Mouse (Mus musculus): ENCODE measurements at regions not wholly inside any gene's neighbourhood (a gene's known extent, or its start where the extent isn't known, plus 50 kb on each side); places are given as distances from the start of the nearest gene placed in this dataset.

GRCm38 (mm10) chr2:51268532-51268931 lies 119.6 kb upstream of the Rnd3 start:
- Histone ChIP-seq H3K36me3 (ENCODE audit: insufficient read depth, low read length) (no peaks in the 10 kb centered on the region), H3K4me2 (ENCODE audit: low read length) (no peak overlapping the region), H3K9ac (ENCODE audit: low read depth, low read length) (no peak overlapping the region), H3K27ac (no peak overlapping the region), H3K4me3 (replicated peaks; ENCODE audit: low read depth, low read length) (no peak overlapping the region), H3K4me1 (replicated peaks; ENCODE audit: insufficient read depth, low read length) (no peaks in the 10 kb centered on the region), H3K9me3 (replicated peaks; ENCODE audit: low read length) (no peaks in the 10 kb centered on the region), H3K27me3 (ENCODE audit: insufficient read depth, low read length) (no peaks in the 10 kb centered on the region)
- DNase-seq (ENCODE audit: low spot score): peak; percentile 64
- WGBS: 58% methylated on average over 2 of the region's 2 CpGs
- ATAC-seq (replicated peaks; ENCODE audit: low FRiP score, low read depth): peak; percentile 43; the same call in 1 of the 2 replicates
- TF ChIP-seq CTCF (IDR thresholded peaks at IDR 0.05; ENCODE audit: low read depth): peak; percentile 73

GRCm38 (mm10) chr2:51267662-51268061 lies 118.8 kb upstream of the Rnd3 start:
- no peak overlapping the region for H3K4me2 ChIP-seq (ENCODE audit: low read length)

GRCm38 (mm10) chr2:51262506-51262905 lies 113.6 kb upstream of the Rnd3 start:
- no peaks in the 10 kb centered on the region for H3K9me3 ChIP-seq (replicated peaks; ENCODE audit: low read length)
- 78% methylated on average over 1 of the region's 1 CpGs for WGBS
- no peak overlapping the region for H3K4me3 ChIP-seq (replicated peaks; ENCODE audit: low read depth, low read length)
- DNase-seq (ENCODE audit: low spot score): no peak
- H3K9ac ChIP-seq (ENCODE audit: low read depth, low read length): no peak overlapping the region
- no peak for ATAC-seq (replicated peaks; ENCODE audit: low FRiP score, low read depth)
- no peaks in the 10 kb centered on the region for H3K36me3 ChIP-seq (ENCODE audit: insufficient read depth, low read length)
- no peak for TF ChIP-seq CTCF (IDR thresholded peaks at IDR 0.05; ENCODE audit: low read depth)
- no peak overlapping the region for H3K4me2 ChIP-seq (ENCODE audit: low read length)
- H3K27me3 ChIP-seq (ENCODE audit: insufficient read depth, low read length): no peaks in the 10 kb centered on the region
- no peak overlapping the region for H3K27ac ChIP-seq
- no peaks in the 10 kb centered on the region for H3K4me1 ChIP-seq (replicated peaks; ENCODE audit: insufficient read depth, low read length)

More at GRCm38 (mm10) chr2:51267662-51268061, 118.8 kb upstream of the Rnd3 start:
- Histone ChIP-seq H3K27ac (no peak overlapping the region), H3K4me3 (replicated peaks; ENCODE audit: low read depth, low read length) (no peak overlapping the region), H3K9me3 (replicated peaks; ENCODE audit: low read length) (no peaks in the 10 kb centered on the region), H3K4me1 (replicated peaks; ENCODE audit: insufficient read depth, low read length) (no peaks in the 10 kb centered on the region), H3K36me3 (ENCODE audit: insufficient read depth, low read length) (no peaks in the 10 kb centered on the region), H3K27me3 (ENCODE audit: insufficient read depth, low read length) (no peaks in the 10 kb centered on the region), H3K9ac (ENCODE audit: low read depth, low read length) (no peak overlapping the region)
- DNase-seq (ENCODE audit: low spot score) (no peak), ATAC-seq (replicated peaks; ENCODE audit: low FRiP score, low read depth) (no peak)
- no peak for TF ChIP-seq CTCF (IDR thresholded peaks at IDR 0.05; ENCODE audit: low read depth)
- 36% methylated on average over 5 of the region's 5 CpGs for WGBS

- H3K4me2 ChIP-seq (ENCODE audit: low read length): no peak overlapping the region
- WGBS: 72% methylated on average over 6 of the region's 6 CpGs
- TF ChIP-seq CTCF (IDR thresholded peaks at IDR 0.05; ENCODE audit: low read depth): no peak
- H3K9ac ChIP-seq (ENCODE audit: low read depth, low read length): no peak overlapping the region
- no peak for DNase-seq (ENCODE audit: low spot score)
- no peaks in the 10 kb centered on the region for H3K27me3 ChIP-seq (ENCODE audit: insufficient read depth, low read length)
- H3K36me3 ChIP-seq (ENCODE audit: insufficient read depth, low read length): no peaks in the 10 kb centered on the region
- no peaks in the 10 kb centered on the region for H3K9me3 ChIP-seq (replicated peaks; ENCODE audit: low read length)
- no peak for ATAC-seq (replicated peaks; ENCODE audit: low FRiP score, low read depth)
- no peak overlapping the region for H3K27ac ChIP-seq
- no peaks in the 10 kb centered on the region for H3K4me1 ChIP-seq (replicated peaks; ENCODE audit: insufficient read depth, low read length)
- no peak overlapping the region for H3K4me3 ChIP-seq (replicated peaks; ENCODE audit: low read depth, low read length)
These were observed 101.9 kb upstream of the Rnd3 start for GRCm38 (mm10) chr2:51250798-51251197.

GRCm38 (mm10) chr2:51241573-51241972 lies 92.7 kb upstream of the Rnd3 start:
- ATAC-seq (replicated peaks; ENCODE audit: low FRiP score, low read depth) (no peak), DNase-seq (ENCODE audit: low spot score) (no peak)
- H3K9me3 ChIP-seq (replicated peaks; ENCODE audit: low read length): no peaks in the 10 kb centered on the region
- TF ChIP-seq CTCF (IDR thresholded peaks at IDR 0.05; ENCODE audit: low read depth): no peak
- no peaks in the 10 kb centered on the region for H3K27me3 ChIP-seq (ENCODE audit: insufficient read depth, low read length)
- no peaks in the 10 kb centered on the region for H3K36me3 ChIP-seq (ENCODE audit: insufficient read depth, low read length)
- H3K27ac ChIP-seq: no peak overlapping the region
- WGBS: 77% methylated on average over 5 of the region's 5 CpGs
- H3K4me2 ChIP-seq (ENCODE audit: low read length): no peak overlapping the region
- H3K9ac ChIP-seq (ENCODE audit: low read depth, low read length): no peak overlapping the region
- H3K4me3 ChIP-seq (replicated peaks; ENCODE audit: low read depth, low read length): no peak overlapping the region
- no peaks in the 10 kb centered on the region for H3K4me1 ChIP-seq (replicated peaks; ENCODE audit: insufficient read depth, low read length)

- H3K4me2 ChIP-seq (ENCODE audit: low read length): no peak overlapping the region
- H3K27ac ChIP-seq: no peak overlapping the region
- no peak overlapping the region for H3K4me3 ChIP-seq (replicated peaks; ENCODE audit: low read depth, low read length)
- no peaks in the 10 kb centered on the region for H3K4me1 ChIP-seq (replicated peaks; ENCODE audit: insufficient read depth, low read length)
- TF ChIP-seq CTCF (IDR thresholded peaks at IDR 0.05; ENCODE audit: low read depth): no peak
- H3K9ac ChIP-seq (ENCODE audit: low read depth, low read length): no peak overlapping the region
- ATAC-seq (replicated peaks; ENCODE audit: low FRiP score, low read depth): no peak
- DNase-seq (ENCODE audit: low spot score): no peak
- H3K9me3 ChIP-seq (replicated peaks; ENCODE audit: low read length): no peaks in the 10 kb centered on the region
- no peaks in the 10 kb centered on the region for H3K27me3 ChIP-seq (ENCODE audit: insufficient read depth, low read length)
- no peaks in the 10 kb centered on the region for H3K36me3 ChIP-seq (ENCODE audit: insufficient read depth, low read length)
- WGBS: 86% methylated on average over 1 of the region's 1 CpGs
These were observed 91.1 kb upstream of the Rnd3 start for GRCm38 (mm10) chr2:51240000-51240399.

GRCm38 (mm10) chr2:51238992-51239391 lies 90.1 kb upstream of the Rnd3 start:
- Histone ChIP-seq H3K36me3 (ENCODE audit: insufficient read depth, low read length) (no peaks in the 10 kb centered on the region), H3K27me3 (ENCODE audit: insufficient read depth, low read length) (no peaks in the 10 kb centered on the region), H3K9ac (ENCODE audit: low read depth, low read length) (no peak overlapping the region), H3K4me2 (ENCODE audit: low read length) (peak overlapping the region; percentile 46), H3K27ac (no peak overlapping the region), H3K4me1 (replicated peaks; ENCODE audit: insufficient read depth, low read length) (no peaks in the 10 kb centered on the region), H3K9me3 (replicated peaks; ENCODE audit: low read length) (no peaks in the 10 kb centered on the region), H3K4me3 (replicated peaks; ENCODE audit: low read depth, low read length) (no peak overlapping the region)
- 13% methylated on average over 4 of the region's 4 CpGs for WGBS
- DNase-seq (ENCODE audit: low spot score) (no peak), ATAC-seq (replicated peaks; ENCODE audit: low FRiP score, low read depth) (no peak)
- no peak for TF ChIP-seq CTCF (IDR thresholded peaks at IDR 0.05; ENCODE audit: low read depth)

All from kidney, postnatal 0 days (tissue).